Mouse (Mus musculus): Measurements from ENCODE around the gene Ehhadh. TPM values are rescaled to one million over a fixed set of nuclear protein-coding genes. Genes with fewer than 3 reads are reported as not detected.

The Ehhadh gene
- 1 to 10 TPM; 7.6 to 7.9 TPM for polyA plus RNA-seq (2017; shearing (Covaris generic))

GRCm38 (mm10) chr16:21787516-21788353, at the start of gene Ehhadh:
TSS of gene Ehhadh (minus strand) at chr16:21787807.

GRCm38 (mm10) chr16:21793875-21794696, 6.5 kb upstream of the Ehhadh start, which contains the start of gene Map3k13:
TSS of gene Map3k13 (plus strand) at chr16:21794346.

Other genes with a start within 250 kb of the Ehhadh start
- gene 2510009E07Rik, start 93.1 kb downstream of the Ehhadh start, polyA plus RNA-seq (2017; shearing (Covaris generic)) = 1 to 10 TPM; 5.8 to 6.4 TPM
- under 1 TPM; 0.45 to 0.74 TPM for gene Map3k13, start 6.5 kb upstream of the Ehhadh start, polyA plus RNA-seq (2017; shearing (Covaris generic))
- gene Tmem41a, start 159.7 kb upstream of the Ehhadh start, polyA plus RNA-seq (2017; shearing (Covaris generic)) = 10 to 100 TPM; 11.1 to 22.6 TPM
- under 1 TPM in 1 of 2 experiments, not detected in 1; 0.18 TPM for gene Liph, start 207.9 kb upstream of the Ehhadh start, polyA plus RNA-seq (2017; shearing (Covaris generic))
- gene Senp2, start 221.7 kb upstream of the Ehhadh start, polyA plus RNA-seq (2017; shearing (Covaris generic)) = 10 to 100 TPM; 54.7 to 62.5 TPM

Data from inflammation-experienced regulatory T-cells (primary cell).